Mouse (Mus musculus): ENCODE measurements around the gene Hebp1. TPM values are rescaled to one million over a fixed set of nuclear protein-coding genes. Genes with fewer than 3 reads are reported as not detected.

Hebp1 gene
- polyA plus RNA-seq (2015; fragmentation: Nextera tagmentation; extraction: Ambion mirVana) = 28.4 and 28.5 TPM in 2 replicates

DNA sequence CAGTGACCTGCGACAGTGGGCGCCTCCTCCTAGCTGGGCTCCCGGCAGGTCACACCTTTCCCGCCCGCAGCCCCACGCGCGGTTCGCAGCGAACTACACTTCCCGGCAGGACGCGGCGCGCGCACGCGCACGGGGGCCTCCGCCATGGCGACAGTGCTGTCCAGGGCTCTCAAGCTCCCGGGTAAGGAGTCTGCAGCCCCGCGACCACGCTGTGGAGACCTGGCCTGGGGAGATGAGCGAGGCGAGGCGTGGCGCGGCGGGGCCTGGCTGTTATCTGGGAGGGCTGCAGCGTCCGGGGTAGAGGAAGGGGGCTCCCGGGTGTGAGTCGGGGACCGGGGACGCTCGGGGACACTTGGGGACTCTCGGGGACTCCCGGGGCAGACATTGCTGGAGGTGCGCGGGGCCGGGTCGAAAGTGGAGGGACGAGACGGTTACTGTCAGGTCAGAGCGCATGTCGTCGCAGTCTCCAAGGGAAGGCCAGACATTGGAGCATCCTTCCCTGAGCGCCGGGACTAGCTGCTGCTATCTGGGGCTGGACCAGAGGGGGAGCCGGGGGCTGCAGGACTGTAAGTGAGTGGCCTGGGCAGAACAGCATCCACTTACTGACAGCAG lies at the start of gene Hebp1, which contains the start of gene Fam234b:
Gene Hebp1 (minus strand): TSS at position 102 of the 612 bp plus-strand sequence.
Gene Fam234b (plus strand): TSS at position 57 of the 612 bp plus-strand sequence.

DNA sequence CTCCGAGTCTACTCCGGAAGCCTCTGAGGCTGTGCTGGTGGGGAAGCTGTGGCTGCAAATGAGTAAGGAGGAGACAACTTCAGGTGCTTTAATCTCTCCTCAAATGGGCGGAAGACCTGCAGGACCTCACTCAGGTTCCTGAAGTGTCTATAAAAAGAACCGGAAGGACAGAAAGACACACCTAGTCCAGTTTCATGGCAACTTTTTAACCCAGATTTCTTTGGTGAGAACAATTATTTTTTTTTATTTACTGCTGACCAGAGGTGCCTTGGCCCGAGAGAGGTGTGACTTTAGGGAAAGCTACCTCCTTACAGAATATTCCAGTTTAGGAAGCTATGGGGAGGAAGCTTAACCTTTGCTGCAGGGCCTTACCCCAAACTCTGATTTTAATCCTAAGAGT lies 79.6 kb downstream of the Hebp1 start, which contains the start of gene Gprc5d:
Gene Gprc5d (minus strand): TSS at position 101 of the 400 bp plus-strand sequence.

Other genes starting within 250 kb of the Hebp1 start
- 2.4 and 3.5 TPM in 2 replicates for gene Apold1, start 216.3 kb downstream of the Hebp1 start, polyA plus RNA-seq (2015; fragmentation: Nextera tagmentation; extraction: Ambion mirVana)
- gene Ddx47, start 186.4 kb downstream of the Hebp1 start, polyA plus RNA-seq (2015; fragmentation: Nextera tagmentation; extraction: Ambion mirVana) = 42.6 and 59.3 TPM in 2 replicates
- 4.6 and 5.7 TPM in 2 replicates for gene Gprc5a, start 132.4 kb downstream of the Hebp1 start, polyA plus RNA-seq (2015; fragmentation: Nextera tagmentation; extraction: Ambion mirVana)
- gene Gprc5d, start 79.7 kb downstream of the Hebp1 start, polyA plus RNA-seq (2015; fragmentation: Nextera tagmentation; extraction: Ambion mirVana) = not detected in 2 replicates
- gene Fam234b, start within 50 bp of the Hebp1 start, polyA plus RNA-seq (2015; fragmentation: Nextera tagmentation; extraction: Ambion mirVana) = 22.3 and 40.1 TPM in 2 replicates
- 0.30 and 0.76 TPM in 2 replicates for gene Gsg1, start 56.3 kb upstream of the Hebp1 start, polyA plus RNA-seq (2015; fragmentation: Nextera tagmentation; extraction: Ambion mirVana)
- not detected in 2 replicates for gene Pbp2, start 112.4 kb upstream of the Hebp1 start, polyA plus RNA-seq (2015; fragmentation: Nextera tagmentation; extraction: Ambion mirVana)
- 42.1 and 54.6 TPM in 2 replicates for gene Emp1, start 164.5 kb upstream of the Hebp1 start, polyA plus RNA-seq (2015; fragmentation: Nextera tagmentation; extraction: Ambion mirVana)